Mouse (Mus musculus): ENCODE data around the gene Gm17364.
"Not testable (repeated sequence)": the region's sequence is repeated elsewhere in the genome, so short reads cannot be mapped to it uniquely, and the experiment has no call there.

Gm17364 gene

DNA sequence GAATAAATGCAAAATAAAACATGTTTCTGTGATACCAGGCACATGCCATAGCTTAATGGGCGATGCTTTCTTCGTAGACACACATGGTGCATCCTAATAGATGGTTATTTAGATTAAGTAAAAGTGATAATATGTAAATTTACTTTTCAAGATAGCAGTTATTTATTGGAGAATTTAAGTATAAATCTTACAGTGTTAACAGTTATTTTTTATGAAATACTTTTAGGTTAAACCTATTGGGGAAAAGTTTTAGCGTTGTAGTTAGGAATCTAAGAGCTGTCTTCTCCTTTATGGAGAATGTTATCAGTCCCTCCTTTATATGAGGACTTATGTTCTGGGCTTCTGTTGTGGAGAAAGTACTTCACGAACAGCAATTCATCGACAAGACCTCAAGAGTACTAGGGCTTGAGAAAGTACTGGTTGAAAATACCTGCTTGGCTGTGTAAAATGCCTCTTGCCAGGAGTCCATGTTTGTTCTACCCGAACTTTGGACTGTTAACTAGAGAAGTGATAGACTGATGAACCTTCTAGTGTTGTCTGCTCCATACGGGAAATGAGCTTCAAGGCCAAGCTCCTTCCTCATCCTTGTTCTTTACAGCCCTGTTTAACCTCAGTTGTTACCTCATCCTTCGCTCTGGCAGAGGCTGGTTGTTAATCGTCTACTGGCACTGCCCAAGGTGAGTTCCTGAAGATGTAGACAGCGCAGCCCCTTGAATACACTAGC is at the start of gene Gm17364:
Gm17364 (minus strand) TSS at position 51 of the 724 bp plus-strand sequence.
- DNase-seq (ENCODE audit: low spot score in 2 of 2) = no peak

DNA sequence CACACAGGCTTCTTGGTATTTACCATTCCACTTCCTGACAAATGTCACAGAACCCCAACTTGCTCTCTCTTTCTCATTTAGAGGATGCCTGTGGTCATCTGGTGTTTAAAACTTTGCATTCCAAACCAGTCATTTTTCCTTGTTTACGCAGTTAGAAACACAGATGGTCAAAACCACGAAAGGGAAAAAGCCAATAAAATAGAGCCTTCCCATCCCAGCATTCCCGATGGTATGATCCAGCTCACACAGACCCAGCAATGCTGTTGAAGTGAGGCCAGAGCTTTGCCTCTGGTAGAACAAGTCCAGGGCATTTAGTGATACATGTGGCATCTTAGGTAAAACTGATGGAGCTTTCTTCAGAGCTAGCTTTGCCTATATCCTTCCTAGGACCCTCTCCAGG is 47.7 kb upstream of the Gm17364 start:
- DNase-seq (ENCODE audit: low spot score in 2 of 2) = no peak

DNA sequence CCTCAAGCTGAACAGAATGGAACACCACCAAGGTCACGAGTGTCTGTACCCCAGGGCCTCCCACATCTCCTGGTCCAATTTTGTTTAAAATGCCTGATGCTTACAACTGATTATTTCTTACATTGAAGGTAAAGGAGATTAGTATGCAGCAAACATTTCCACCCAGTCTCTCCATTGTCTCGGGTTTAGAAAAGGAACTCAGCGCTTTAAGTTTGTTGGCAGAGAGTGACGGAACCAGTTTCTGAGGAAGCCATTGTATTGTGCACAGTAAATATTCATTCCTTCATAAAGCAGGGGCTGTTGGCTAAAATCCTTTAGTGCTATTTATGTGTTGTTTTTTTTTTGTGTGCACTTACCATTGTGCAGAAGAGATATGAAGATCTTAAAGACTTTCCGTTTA is 47.0 kb upstream of the Gm17364 start:
- DNase-seq (ENCODE audit: low spot score in 2 of 2) = no peak

DNA sequence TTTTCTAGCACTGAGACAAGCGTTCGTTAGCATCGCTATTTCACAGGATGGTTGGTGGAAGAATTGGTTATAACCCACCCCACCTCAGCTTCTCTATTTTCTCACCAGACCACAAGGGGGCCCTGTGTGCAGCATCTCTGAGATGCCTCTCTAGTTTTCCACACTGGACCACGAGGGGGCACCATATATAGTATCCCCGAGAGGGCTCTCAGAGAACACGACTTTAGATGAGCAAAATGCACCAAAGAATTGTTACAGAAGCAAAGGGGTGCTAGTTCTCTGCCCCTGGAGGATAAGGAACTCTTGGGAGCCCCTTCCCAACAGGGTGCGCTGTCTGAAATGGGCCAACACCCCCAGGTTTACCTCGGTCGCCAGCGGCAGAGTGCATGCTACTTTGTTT is 28.9 kb upstream of the Gm17364 start:
- peak; percentile 67 to 79 for DNase-seq (ENCODE audit: low spot score in 2 of 2)

DNA sequence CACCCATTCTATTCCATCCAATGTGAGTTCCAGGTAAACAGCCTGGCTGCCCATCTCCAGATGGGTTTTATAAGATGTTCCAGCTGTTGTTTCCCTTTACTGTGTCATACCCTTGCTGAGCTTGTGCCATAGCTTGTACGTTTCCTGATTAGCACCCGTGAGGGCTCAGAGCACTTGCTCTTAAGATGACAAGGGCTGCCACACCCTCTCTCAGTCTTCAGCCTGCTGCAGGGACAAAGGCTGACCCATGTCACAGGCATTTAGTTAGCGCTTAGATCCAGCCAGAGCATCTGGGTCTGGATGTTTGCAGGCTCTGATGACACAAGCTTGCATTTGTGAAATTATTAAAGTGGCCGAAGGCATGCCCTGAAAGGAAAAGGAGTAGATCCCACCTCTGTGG is 26.3 kb upstream of the Gm17364 start:
- no peak for DNase-seq (ENCODE audit: low spot score in 2 of 2)

DNA sequence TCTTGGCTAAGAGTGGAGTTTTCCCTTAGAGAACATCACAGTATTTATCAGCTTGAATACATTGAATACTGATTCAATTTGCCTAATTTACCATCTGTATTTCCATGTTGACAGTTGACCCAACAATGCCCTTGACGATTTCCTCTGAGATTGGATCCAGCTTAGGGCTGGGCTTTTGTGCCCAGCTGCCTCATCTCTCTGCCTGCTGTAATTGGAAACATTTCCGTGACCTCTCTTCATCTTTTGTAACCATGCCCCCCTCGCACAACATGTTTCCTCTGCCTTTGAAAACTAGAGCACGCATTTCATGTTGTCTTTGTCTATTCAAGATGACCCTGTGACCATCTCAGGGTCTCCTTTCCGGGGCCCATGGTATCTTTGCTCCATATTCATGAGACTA is 25.2 kb upstream of the Gm17364 start:
- DNase-seq (ENCODE audit: low spot score in 2 of 2) = no peak

DNA sequence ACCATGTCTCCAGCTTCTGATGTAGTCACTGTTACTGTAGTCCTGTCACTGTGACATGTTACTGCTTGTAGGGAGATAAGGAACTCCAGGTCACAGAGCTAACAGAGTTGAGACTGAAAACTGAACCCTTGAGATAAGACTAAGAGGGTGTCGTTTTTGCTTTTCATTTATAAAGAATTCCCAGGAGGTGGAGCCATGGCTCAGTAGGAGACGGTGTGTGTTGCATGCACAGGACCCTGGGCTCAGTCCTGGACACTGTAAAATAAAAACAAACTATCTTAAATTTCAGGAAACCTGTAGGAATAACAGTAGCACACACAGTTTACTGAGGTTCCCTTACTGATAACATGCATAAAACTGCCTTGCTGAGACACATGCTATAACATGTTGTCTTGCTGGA is 24.8 kb upstream of the Gm17364 start:
- no peak for DNase-seq (ENCODE audit: low spot score in 2 of 2)

DNA sequence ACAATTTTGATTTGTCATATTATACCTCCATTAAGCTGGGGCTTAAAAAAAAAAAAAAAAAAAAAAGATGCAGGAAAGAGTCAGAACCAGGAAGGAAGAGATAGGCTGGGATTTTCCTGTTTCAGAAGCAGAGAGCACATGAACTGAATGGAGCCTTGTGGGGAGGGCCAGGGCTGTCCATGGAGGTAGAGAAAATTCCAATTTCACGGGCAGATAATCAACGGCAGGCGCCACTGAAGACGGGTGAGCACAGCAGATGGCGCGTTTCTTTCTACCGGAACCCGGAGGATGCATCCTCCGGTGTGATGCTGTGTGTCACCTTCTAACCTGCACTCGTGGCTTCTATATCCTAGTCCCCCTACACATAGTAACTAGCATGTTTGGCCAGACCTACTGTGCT is 22.6 kb upstream of the Gm17364 start:
- no peak for DNase-seq (ENCODE audit: low spot score in 2 of 2)

DNA sequence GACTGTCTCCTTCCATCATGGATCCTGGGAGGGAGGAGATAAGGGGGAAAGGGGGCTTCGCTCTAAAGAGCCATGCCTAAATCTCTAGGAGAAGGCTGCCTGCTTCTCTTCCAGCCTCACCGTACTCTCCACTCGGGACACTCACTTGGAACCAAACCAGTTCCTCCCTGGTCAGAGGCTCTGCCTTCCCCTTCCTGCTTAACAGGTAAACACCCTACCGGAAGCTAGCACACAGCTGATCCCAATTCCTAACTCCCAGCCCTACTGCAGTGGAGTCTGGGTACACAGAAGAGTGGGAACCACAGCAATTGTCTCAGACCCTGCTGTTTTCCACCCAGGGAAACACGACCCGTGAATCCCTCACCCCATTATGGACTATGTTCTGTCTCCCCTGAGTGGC is 22.1 kb upstream of the Gm17364 start:
- DNase-seq (ENCODE audit: low spot score in 2 of 2) = no peak

DNA sequence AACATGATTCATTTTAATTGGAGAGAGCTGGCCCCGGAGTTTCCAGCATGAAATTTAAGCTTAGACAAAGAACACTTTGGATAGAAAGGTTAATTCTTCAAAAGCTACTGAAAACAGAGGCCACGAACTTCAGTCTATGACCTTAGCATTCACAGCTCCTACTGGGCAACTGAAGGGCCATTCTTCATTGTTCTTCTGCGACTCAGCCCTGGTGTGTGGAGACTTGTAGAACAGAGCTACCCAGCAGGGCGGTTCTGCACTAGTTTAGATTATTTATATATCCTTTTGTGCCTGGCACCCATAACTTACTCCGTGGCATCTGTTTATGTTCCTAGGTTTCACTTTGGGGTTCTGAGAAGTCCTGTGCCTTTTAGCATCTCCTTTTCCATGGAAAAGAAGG is 19.8 kb upstream of the Gm17364 start:
- DNase-seq (ENCODE audit: low spot score in 2 of 2) = no peak

DNA sequence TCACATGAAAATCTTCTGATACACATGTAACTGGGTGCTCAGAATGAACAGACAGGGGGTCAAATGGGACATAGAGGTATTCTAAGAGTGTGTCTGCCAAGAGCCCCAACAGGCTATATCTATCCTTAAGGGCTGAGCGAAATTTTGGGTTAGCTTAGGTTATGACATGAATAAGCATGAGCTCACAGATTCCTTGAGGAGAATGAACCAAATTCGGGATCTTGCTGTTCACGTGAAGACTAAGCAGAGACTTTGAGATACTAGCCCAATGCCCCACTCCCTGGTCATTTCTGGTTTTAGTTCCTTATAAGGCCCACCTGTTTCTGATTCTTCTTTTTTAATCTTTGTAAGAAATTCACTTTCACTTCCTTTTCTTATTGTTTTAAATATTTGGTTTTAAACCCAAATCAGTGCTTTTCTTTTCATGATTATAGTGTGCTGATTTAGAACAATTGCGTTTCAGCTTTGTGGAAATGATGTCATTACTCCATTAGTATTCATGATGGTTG is 17.7 kb upstream of the Gm17364 start:
- DNase-seq (ENCODE audit: low spot score in 2 of 2) = no peak

DNA sequence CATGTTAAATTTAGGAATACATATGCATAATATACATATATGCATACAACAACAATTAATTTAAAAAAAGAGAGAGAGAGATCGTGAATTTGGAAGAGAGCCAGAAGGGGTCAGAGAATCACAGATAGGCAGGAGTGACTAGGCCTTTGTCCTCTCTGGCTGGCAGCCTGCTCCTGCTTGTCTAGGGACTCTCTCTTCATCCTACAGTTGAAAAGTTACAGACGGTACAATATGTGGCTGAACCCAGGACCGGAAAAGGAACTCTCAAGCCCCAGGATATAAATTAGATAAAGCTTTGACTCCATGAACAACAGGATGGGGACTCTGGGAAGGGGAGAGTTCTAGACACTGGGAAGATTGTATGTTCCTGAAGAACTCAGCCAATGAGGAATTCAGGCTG is 12.5 kb upstream of the Gm17364 start:
- no peak for DNase-seq (ENCODE audit: low spot score in 2 of 2)

DNA sequence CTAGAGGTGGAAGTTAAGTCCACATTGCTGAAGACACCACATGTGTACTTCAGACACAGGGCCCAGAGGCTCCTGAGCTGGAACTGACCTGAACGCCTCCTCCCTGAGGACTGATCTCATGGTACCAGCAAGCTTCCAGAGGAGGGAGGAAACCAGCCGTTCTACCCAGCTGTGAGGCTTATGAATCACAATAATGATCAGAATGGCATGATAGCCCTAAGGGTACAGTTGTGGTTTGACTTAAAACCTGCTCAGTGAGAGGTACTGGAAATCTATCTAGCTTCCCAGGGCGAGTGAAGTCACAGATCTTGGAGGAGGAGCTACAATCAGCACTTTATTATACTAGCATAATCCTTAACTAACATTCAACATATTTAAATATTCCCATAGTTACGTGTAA is 11.7 kb upstream of the Gm17364 start:
- no peak for DNase-seq (ENCODE audit: low spot score in 2 of 2)

DNA sequence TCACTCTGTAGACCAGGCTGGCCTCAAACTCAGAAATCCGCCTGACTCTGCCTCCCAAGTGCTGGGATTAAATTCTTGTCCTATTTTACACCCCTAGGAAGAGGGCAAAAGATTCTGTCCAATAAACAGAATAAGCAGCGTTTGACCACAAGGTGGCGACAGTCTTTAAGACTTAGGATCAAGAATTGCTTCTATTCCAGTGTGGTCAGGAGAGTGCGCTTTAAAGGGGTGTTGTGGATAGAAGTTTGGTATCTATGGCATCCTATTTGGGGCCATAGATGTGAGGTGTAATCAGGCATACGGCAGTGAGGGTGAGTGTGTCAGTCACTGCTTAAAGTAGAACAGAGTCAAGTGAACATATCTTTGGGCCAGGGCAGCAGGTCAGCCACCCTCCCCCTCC is 9.5 kb upstream of the Gm17364 start:
- DNase-seq (ENCODE audit: low spot score in 2 of 2) = peak; percentile 43 to 64

DNA sequence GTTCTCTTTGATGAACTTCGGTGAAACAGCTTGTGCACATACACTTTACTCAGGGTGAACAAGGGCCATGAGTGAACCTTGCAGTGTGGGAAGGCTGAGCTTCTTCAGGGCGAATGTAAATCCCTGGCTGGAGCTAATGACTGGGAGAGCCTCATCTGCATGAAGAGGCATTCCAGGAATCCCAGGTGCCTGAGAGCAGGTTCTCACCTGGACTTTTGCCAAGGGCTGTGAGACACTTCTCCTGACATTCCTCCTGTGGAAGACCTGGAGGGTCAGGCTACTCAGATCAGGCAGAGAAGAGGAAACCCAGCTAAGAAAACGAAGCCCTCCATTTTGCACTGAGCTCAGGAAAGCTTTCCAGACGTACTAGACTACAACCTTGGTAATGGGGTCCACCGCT is 6.9 kb upstream of the Gm17364 start:
- DNase-seq (ENCODE audit: low spot score in 2 of 2) = no peak

DNA sequence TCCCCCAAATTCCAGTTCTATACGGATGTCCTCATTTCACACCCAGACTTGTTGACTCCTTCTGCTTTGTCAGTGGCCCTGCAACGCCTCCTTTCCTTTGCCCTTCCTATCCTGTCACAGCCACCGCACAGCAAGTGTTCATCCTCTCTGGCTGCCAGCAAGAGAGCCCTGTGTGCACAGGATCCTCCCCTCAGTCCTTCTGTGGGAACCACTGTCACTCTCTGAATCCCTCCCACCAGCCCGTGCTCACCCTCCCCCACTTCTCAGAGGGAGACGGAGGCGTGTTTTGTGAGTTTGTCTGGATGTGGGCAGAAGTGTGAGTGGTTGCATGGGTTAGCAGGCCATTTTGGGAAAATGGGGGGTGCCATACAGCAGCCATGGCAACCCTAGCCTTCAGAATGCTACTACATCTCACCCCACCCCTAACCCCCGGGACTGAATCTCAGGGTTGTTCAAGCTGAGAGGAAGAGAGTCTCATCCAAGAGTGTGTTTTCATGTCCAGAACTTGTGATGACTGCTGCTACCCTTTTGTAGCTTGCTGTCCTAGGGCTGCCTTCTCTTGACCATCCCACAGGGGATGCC is 5.9 kb downstream of the Gm17364 start:
- no peak for DNase-seq (ENCODE audit: low spot score in 2 of 2)

DNA sequence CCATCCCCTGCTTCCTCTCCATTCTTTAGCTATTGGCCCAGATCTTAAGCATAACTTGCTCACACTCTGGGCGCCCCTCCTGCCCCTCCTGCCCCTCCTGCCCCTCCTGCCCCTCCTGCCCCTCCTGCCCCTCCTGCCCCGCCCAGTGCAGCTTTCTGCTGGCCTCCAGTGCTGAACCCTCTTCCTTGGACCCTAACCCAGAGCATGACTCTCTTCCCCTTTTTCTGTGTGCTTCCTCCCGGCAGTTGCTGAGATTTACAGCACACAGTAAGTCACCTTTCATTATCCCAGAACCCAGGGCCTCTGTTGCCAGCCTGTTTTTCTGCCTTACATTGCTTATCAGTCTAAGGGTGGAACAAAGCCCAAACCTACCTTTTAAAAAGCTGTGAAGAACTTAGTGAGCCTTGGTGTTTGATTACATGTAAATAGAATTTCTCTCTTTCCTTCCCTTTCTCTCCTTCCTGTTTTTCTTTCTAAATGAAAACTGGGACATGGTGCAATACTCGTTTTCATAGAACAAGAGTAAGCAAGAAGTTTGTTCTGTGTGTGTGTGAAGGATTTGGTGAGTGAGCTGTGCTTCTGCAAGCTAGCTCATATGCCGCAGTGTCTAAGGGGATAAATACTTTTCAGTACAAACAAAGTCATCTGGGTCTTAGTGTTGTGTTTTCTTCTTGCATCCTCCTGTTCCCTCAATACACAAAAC is 10.3 kb downstream of the Gm17364 start:
- DNase-seq (ENCODE audit: low spot score in 2 of 2) = no peak

DNA sequence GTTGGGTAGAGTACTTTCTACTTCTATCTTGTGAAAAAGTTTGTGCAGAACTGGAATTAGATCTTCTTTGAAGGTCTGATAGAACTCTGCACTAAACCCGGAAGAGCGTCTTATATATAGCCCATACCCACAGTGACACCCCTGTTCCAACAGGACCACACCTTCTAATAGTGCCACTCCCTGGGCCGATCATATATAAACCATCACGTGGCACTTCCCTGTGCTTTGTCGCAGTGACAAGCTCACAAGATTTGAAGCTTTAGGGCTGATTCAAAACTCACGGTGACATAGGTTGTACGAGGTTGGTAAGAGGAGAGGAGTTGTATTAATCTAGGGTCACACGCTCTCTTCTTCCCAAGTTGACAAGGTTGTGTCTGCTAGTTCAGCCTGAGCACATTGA is 12.2 kb downstream of the Gm17364 start:
- not testable (repeated sequence) for DNase-seq (ENCODE audit: low spot score in 2 of 2)

DNA sequence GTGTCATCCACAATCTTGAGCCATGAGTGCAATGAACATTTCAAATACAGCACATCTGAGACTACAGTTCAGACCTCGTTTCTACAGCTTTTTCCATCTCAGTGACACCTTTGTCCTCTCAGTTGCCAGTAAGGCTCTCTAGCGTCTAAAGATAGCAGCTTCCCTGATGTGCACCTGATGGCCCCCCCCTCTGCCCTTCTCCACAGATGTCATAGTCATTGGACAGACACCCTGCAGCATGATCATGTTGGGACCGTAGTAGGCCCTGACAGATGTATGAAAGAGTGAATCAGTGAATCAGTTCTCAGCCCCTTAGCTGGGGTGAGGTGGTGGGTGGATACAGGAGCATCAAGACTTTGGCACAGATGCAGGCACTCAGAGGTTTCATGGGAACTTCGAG is 15.9 kb downstream of the Gm17364 start:
- no peak for DNase-seq (ENCODE audit: low spot score in 2 of 2)

DNA sequence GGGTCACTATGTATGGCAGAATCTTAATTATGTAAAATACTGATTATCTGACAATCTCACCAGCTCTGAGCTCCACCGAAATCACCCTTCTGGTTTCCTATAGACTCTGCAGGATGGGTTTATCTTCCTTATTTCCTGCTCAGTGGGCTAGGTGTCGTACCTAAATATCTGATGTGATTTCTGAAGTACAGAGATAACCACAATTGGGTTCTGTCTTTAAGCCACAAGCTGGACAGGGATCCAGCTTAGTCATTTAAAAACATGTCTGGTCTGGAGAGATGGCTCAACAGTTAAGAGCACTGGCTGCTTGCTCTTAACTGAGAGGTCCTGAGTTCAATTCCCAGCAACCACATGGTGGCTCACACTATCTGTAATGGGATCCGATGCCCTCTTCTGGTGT is 16.8 kb downstream of the Gm17364 start:
- DNase-seq (ENCODE audit: low spot score in 2 of 2) = no peak

DNA sequence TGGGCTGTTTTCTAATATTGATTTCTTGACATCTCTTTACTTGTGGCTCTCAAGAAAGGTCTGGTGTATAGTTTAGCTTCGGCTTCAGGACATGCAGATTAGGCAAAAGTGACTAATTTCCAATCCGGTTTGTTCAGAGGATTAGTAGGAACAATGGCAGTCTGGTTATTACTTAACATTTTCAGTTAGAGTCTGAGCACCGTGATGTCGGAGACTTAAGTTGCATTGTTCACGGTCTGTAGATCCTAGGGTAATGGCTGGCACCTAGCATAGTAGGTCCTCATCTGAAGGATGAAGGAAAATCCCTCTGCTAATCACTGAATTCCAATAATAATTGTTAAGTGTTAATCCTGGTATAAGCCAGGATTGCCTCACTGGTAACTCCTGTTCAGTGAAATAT is 17.7 kb downstream of the Gm17364 start:
- no peak for DNase-seq (ENCODE audit: low spot score in 2 of 2)

DNA sequence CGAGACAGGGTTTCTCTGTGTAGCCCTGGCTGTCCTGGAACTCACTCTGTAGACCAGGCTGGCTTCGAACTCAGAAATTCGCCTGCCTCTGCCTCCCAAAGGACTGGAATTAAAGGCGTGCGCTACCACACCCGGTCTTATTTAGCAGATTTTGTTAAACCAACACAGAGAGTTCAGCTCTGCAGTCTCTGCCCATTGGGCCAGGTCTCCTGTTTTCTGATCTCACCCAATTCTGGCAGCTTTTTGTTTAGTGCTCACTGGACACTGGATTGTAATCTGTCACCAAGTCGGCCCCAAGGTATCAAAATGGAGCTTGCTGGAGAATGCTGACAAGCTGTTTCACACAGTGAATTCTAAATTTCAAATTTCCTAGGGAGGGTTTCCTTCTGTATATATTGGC is 21.0 kb downstream of the Gm17364 start:
- DNase-seq (ENCODE audit: low spot score in 2 of 2) = no peak

DNA sequence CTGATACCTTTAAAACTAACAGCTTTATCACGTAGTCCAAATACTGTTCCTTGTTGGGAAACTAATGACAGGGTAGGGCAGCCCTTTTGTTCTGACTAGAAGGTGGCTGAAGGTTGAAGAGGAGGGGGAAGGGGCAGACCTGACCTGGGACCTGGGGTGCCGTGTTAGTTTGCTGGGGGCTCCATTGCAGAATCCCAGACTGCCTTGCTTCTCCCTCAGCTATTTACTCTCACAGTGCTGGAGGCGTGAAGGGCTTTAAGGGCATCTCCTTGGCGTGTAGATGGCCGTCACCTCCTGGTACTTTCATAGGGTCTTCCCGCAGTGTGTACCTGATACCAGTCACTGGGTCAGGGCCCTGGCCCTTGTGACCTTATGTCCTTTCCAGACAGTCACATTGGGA is 21.6 kb downstream of the Gm17364 start:
- DNase-seq (ENCODE audit: low spot score in 2 of 2) = no peak

All from spleen, postnatal 36 days (tissue).